Mouse (Mus musculus): Measurements from ENCODE around the gene Agr3. TPM values are rescaled to one million over a fixed set of nuclear protein-coding genes. Genes with fewer than 3 reads are reported as not detected.

The Agr3 gene
- polyA plus RNA-seq, 1 experiment from 2014 or later, result 0.74 TPM

- Histone ChIP-seq H3K9me3 (no peaks in the 10 kb centered on the region), H3K4me1 (no peaks in the 10 kb centered on the region), H3K27ac (no peak within 1 kb of the TSS), H3K27me3 (no peaks in the 10 kb centered on the region), H3K36me3 (no peaks in the 10 kb centered on the region), H3K9ac (no peak within 1 kb of the TSS), H3K4me3 (no peak within 1 kb of the TSS), H3K4me2 (no peak within 1 kb of the TSS)
- no peak for ATAC-seq (ENCODE audit: borderline replicate concordance, extremely low read depth, low FRiP score, low TSS enrichment)
- WGBS, result 52% methylated on average over 9 of the region's 9 CpGs
Measured at GRCm38 (mm10) chr12:35992711-35993110, 67.3 kb downstream of the Agr3 start, which contains the start of gene Agr2. TSS of gene Agr2 (plus strand) at chr12:35992907.

- Histone ChIP-seq H3K4me2 (no peak overlapping the region), H3K9me3 (no peaks in the 10 kb centered on the region), H3K4me1 (no peaks in the 10 kb centered on the region), H3K27me3 (no peaks in the 10 kb centered on the region), H3K4me3 (no peak overlapping the region), H3K27ac (no peak overlapping the region), H3K36me3 (no peaks in the 10 kb centered on the region), H3K9ac (no peak overlapping the region)
- 52% methylated on average over 3 of the region's 3 CpGs for WGBS
- ATAC-seq (ENCODE audit: borderline replicate concordance, extremely low read depth, low FRiP score, low TSS enrichment), result no peak
Measured at GRCm38 (mm10) chr12:35993583-35993982, 68.2 kb downstream of the Agr3 start.

GRCm38 (mm10) chr12:35994098-35994497 lies 68.7 kb downstream of the Agr3 start:
- no peaks in the 10 kb centered on the region for H3K4me1 ChIP-seq
- no peak overlapping the region; the same call in 1 of the 2 replicates for H3K9ac ChIP-seq
- no peaks in the 10 kb centered on the region for H3K36me3 ChIP-seq
- no peaks in the 10 kb centered on the region for H3K9me3 ChIP-seq
- H3K4me2 ChIP-seq, result no peak overlapping the region
- no peaks in the 10 kb centered on the region for H3K27me3 ChIP-seq
- no peak overlapping the region for H3K27ac ChIP-seq
- H3K4me3 ChIP-seq, result no peak overlapping the region
- ATAC-seq (ENCODE audit: borderline replicate concordance, extremely low read depth, low FRiP score, low TSS enrichment), result no peak

GRCm38 (mm10) chr12:35995799-35996198 lies 70.4 kb downstream of the Agr3 start:
- Histone ChIP-seq H3K9me3 (no peaks in the 10 kb centered on the region), H3K4me3 (no peak overlapping the region), H3K4me1 (no peaks in the 10 kb centered on the region), H3K36me3 (no peaks in the 10 kb centered on the region), H3K27me3 (no peaks in the 10 kb centered on the region), H3K27ac (no peak overlapping the region), H3K4me2 (no peak overlapping the region), H3K9ac (no peak overlapping the region)
- 33% methylated on average over 5 of the region's 5 CpGs for WGBS
- no peak for ATAC-seq (ENCODE audit: borderline replicate concordance, extremely low read depth, low FRiP score, low TSS enrichment)

Other genes starting within 250 kb of the Agr3 start
- gene Agr2, start 67.3 kb downstream of the Agr3 start, polyA plus RNA-seq (2015; fragmentation: Nextera tagmentation; extraction: Ambion mirVana), result 2.6 and 3.2 TPM in 2 replicates
- gene Tspan13, start 116.9 kb downstream of the Agr3 start, polyA plus RNA-seq (2015; fragmentation: Nextera tagmentation; extraction: Ambion mirVana), result 122 and 131 TPM in 2 replicates
- gene Ankmy2, start 231.5 kb downstream of the Agr3 start, polyA plus RNA-seq (2015; fragmentation: Nextera tagmentation; extraction: Ambion mirVana), result 36.7 and 37.2 TPM in 2 replicates
- 179 and 187 TPM in 2 replicates for gene Bzw2, start 232.5 kb downstream of the Agr3 start, polyA plus RNA-seq (2015; fragmentation: Nextera tagmentation; extraction: Ambion mirVana)

All from lung, embryonic 15.5 days (tissue).